Mouse (Mus musculus) limb, embryonic 14.5 days (tissue): Measurements from ENCODE around the gene Gjc3. TPM values are rescaled to one million over a fixed set of nuclear protein-coding genes. Genes with fewer than 3 reads are reported as not detected.

Source experiments
- ATAC-seq: fragments of 200-750 bp; cut with Nextera tagmentation; 2 replicates; pipeline ENCODE4 v1.8.0; 2017; ENCODE audit warnings: low read depth, moderate number of reproducible peaks, moderate TSS enrichment; ENCODE audit not compliant: low FRiP score
- DNase-seq: peaks from one replicate; pipeline ENCODE4 v3.0.0-alpha.2; 2015; ENCODE audit warnings: low spot score
- H3K27ac ChIP-seq: fragments of 300-500 bp; sonication (generic); replicated peaks from 2 replicates; pipeline ENCODE4 v1.5.1; 2014; ENCODE audit warnings: low read depth, mild to moderate bottlenecking, low read length, moderate library complexity, mixed read lengths
- H3K27me3 ChIP-seq: fragments of 300-500 bp; sonication (generic); 2 replicates; pipeline ENCODE4 v1.6.1; 2014; ENCODE audit warnings: low read length, mixed read lengths; ENCODE audit not compliant: control insufficient read depth, insufficient read depth
- H3K36me3 ChIP-seq: fragments of 300-500 bp; sonication (generic); 2 replicates; pipeline ENCODE4 v1.6.1; 2014; ENCODE audit warnings: mild to moderate bottlenecking, low read length, moderate library complexity, mixed read lengths; ENCODE audit not compliant: control insufficient read depth, insufficient read depth
- H3K4me1 ChIP-seq: fragments of 300-500 bp; sonication (generic); 2 replicates; pipeline ENCODE4 v1.6.1; 2014; ENCODE audit warnings: antibody characterized with exemption, low read length, mixed read lengths; ENCODE audit not compliant: control insufficient read depth, insufficient read depth
- H3K4me2 ChIP-seq: fragments of 300-500 bp; sonication (generic); replicated peaks from 2 replicates; pipeline ENCODE4 v1.6.1; 2014; ENCODE audit warnings: low read depth, mild to moderate bottlenecking, low read length, moderate library complexity; ENCODE audit not compliant: severe bottlenecking
- H3K4me3 ChIP-seq: fragments of 300-500 bp; sonication (generic); replicated peaks from 2 replicates; pipeline ENCODE4 v1.5.1; 2014; ENCODE audit warnings: low read length
- H3K9ac ChIP-seq: fragments of 300-500 bp; sonication (generic); 2 replicates; pipeline ENCODE4 v1.6.1; 2014; ENCODE audit warnings: mild to moderate bottlenecking, low read depth, low read length, moderate library complexity; ENCODE audit not compliant: severe bottlenecking
- H3K9me3 ChIP-seq: fragments of 300-500 bp; sonication (generic); 2 replicates; pipeline ENCODE4 v1.6.1; 2016; ENCODE audit warnings: low read length; ENCODE audit not compliant: control insufficient read depth
- POLR2A ChIP-seq: fragments of 200-500 bp; IDR thresholded peaks from 2 replicates; pipeline ENCODE4 v1.8.0; 2012; ENCODE audit warnings: inconsistent platforms, mild to moderate bottlenecking, moderate library complexity, borderline replicate concordance; ENCODE audit not compliant: insufficient read depth, insufficient read length; ENCODE audit errors: extremely low read depth
- WGBS: fragments of 180-500 bp; shearing (Covaris S2); extraction: QIAGEN DNeasy Blood & Tissue Kit; methylation state at CpG from one replicate; pipeline ENCODE4 v1.1.7; 2014; 5-methylcytosine and 5-hydroxymethylcytosine counted together
- polyA plus RNA-seq, 2 experiments: library from polyadenylated mRNA; depleted of rRNA in 1 of 2; stranded (reverse) in 1 of 2; unstranded in 1 of 2; fragments of >200 nt; fragmentation: Nextera tagmentation in 1 of 2; extraction: Ambion mirVana in 1 of 2; gene quantifications; 2 replicates each; pipeline versions ENCODE4 v1.2.1 to v1.2.3; 2012 to 2014

The Gjc3 gene
- polyA plus RNA-seq, 2 experiments: 0.36 to 1.1 TPM

DNA sequence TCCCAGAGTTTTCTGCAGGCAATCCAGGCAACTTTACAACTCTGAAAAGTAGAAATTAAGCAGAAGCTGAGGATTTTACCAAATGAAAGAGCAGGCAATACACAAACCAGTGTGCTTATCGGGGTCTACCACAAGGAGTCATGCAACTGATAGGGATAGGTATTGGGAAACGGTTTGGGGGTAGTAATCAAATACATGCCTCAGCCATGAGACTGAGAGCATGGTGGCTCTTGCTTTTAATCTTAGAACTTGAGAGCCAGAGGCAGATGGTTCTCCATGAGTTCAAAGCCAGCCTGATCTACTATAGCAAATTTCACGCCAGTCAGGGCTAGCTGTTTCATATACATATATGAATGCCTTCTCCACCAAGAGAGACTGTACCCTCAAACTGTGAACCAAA, 6.5 kb downstream of the Gjc3 start:
- no peak for ATAC-seq
- H3K9me3 ChIP-seq: no peaks in the 10 kb centered on the region
- H3K36me3 ChIP-seq: no peaks in the 10 kb centered on the region
- no peak overlapping the region for H3K4me2 ChIP-seq
- H3K4me3 ChIP-seq: no peak overlapping the region
- no peaks in the 10 kb centered on the region for H3K4me1 ChIP-seq
- H3K27me3 ChIP-seq: no peaks in the 10 kb centered on the region
- H3K9ac ChIP-seq: no peak overlapping the region
- TF ChIP-seq POLR2A: no peak
- no peak for DNase-seq
- WGBS: 86% methylated on average over 3 of the region's 3 CpGs
- no peak overlapping the region for H3K27ac ChIP-seq

DNA sequence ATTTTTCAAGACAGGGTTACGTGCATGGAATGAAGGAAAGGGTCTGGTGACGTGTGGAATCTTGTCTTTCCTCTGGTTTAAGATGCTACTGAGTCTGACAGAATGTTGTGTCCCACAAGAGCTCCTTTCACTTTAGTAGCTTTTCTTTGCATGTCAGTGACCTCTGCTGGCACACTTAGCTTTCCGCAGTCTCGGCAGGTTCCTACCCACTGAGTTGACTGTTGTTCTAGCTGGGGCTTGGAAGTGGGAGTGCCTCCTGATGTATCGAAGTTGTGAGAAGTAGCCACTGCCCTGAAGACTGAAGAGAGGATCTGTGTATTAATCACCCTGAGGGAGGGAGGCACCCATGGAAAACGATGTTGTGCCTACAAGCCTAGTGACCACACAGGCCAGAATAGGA, 11.7 kb downstream of the Gjc3 start:
- WGBS: 40% methylated on average over 6 of the region's 6 CpGs
- Histone ChIP-seq H3K9ac (no peak overlapping the region), H3K9me3 (no peaks in the 10 kb centered on the region), H3K27me3 (no peaks in the 10 kb centered on the region), H3K4me3 (no peak overlapping the region), H3K4me2 (no peak overlapping the region), H3K4me1 (no peaks in the 10 kb centered on the region), H3K36me3 (no peaks in the 10 kb centered on the region), H3K27ac (no peak overlapping the region)
- ATAC-seq (no peak), DNase-seq (no peak)
- TF ChIP-seq POLR2A: no peak

DNA sequence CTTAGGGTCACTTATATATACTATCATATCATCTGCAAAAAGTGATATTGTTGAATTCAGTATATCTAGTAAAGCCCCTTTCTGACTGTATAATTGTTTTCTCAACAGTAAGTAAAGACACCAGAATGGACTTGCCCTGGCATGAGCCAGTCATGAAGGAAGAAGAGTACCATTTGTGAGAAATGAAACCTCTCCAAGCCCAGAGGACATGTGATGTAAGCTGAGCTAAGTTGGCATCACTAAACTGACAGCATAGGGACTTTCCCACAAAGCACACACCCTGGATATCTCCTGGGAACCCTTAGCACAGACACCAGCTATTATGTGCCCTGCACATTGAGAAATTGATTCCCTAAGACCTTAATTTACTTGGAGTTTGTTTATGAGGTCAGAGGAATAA, 15.6 kb downstream of the Gjc3 start:
- no peaks in the 10 kb centered on the region for H3K4me1 ChIP-seq
- no peak overlapping the region for H3K4me3 ChIP-seq
- H3K9me3 ChIP-seq: no peaks in the 10 kb centered on the region
- H3K9ac ChIP-seq: no peak overlapping the region
- no peaks in the 10 kb centered on the region for H3K27me3 ChIP-seq
- no peak overlapping the region for H3K4me2 ChIP-seq
- no peak for DNase-seq
- no peak overlapping the region for H3K27ac ChIP-seq
- no peaks in the 10 kb centered on the region for H3K36me3 ChIP-seq
- TF ChIP-seq POLR2A: no peak
- ATAC-seq: no peak

DNA sequence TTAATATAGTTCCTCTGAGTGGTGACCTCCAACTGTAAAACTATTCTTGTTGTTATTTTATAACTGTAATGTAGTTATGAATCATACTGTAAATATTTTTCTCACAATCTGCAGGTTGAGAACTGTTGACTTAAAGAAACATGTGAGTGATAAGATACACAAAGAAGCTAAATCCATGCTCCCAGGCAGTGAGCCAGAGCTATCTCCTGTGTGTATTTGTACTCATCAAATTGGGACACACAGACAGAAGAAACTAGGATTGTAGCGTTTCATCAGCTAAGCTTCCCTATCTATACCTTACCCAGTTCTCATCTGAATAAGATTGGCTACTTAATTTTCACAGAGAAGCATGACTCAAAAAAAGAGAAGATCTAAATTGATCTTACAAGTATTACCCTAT, 19.8 kb downstream of the Gjc3 start:
- Histone ChIP-seq H3K4me2 (no peak overlapping the region), H3K36me3 (no peaks in the 10 kb centered on the region), H3K9ac (no peak overlapping the region), H3K4me1 (no peaks in the 10 kb centered on the region), H3K9me3 (no peaks in the 10 kb centered on the region), H3K27me3 (no peaks in the 10 kb centered on the region), H3K27ac (no peak overlapping the region), H3K4me3 (no peak overlapping the region)
- no peak for ATAC-seq
- TF ChIP-seq POLR2A: no peak
- WGBS: 70% methylated on average over 1 of the region's 1 CpGs
- DNase-seq: no peak

DNA sequence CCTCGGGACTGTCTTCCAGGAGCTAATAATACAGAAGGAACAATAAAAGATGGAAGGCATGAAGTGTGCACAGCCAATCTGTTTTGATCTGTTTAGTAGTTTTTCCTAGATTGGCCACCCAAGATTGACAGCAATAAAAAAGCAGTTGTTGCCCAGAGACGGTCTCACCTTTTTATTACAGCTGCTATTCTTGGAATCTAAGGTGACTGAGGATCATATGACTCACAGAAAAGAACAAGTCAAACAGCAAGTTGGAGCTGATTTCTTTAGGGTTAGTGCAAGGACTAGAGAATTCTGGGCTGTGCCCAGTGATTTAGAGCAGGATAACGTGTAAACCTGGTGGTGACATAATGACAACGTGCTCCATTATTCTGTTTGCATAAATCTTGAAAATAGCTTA, 21.9 kb downstream of the Gjc3 start:
- no peak for DNase-seq
- no peak for TF ChIP-seq POLR2A
- no peak overlapping the region for H3K4me3 ChIP-seq

DNA sequence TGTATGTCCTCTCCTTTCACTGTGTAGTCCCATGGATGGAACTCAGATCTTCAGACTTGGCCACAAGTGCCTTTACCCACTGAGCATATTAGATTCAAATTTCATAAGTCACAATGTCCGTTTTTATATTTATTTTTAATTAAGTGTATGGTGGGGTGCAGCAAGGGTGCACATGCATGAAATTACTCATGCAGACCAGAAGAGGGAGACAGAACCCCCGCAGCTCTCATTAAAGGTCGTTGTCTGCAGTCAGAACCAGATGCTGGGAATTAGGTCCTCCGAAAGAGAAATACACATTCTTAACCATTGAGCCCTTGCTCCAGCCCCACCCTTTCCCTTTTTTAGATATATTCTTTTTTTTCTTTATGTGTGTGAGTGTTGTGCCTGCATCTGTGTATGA, 25.7 kb downstream of the Gjc3 start:
- TF ChIP-seq POLR2A: no peak
- 56% methylated on average over 4 of the region's 4 CpGs for WGBS
- Histone ChIP-seq H3K4me3 (no peak overlapping the region), H3K9me3 (no peaks in the 10 kb centered on the region), H3K27me3 (no peaks in the 10 kb centered on the region), H3K27ac (no peak overlapping the region), H3K36me3 (no peaks in the 10 kb centered on the region), H3K9ac (no peak overlapping the region), H3K4me2 (no peak overlapping the region), H3K4me1 (no peaks in the 10 kb centered on the region)
- ATAC-seq: no peak
- DNase-seq: no peak

More for the DNA sequence above, 21.9 kb downstream of the Gjc3 start:
- H3K27ac ChIP-seq: no peak overlapping the region
- no peaks in the 10 kb centered on the region for H3K4me1 ChIP-seq
- ATAC-seq: no peak
- no peaks in the 10 kb centered on the region for H3K9me3 ChIP-seq
- H3K9ac ChIP-seq: no peak overlapping the region
- no peaks in the 10 kb centered on the region for H3K27me3 ChIP-seq
- WGBS: 68% methylated on average over 4 of the region's 4 CpGs
- no peaks in the 10 kb centered on the region for H3K36me3 ChIP-seq
- no peak overlapping the region for H3K4me2 ChIP-seq
